In genomic region chr4:150461427-150462189, GRCm38 (mm10) we compare ENCODE assay signal across 7 mouse cellular contexts.
DNase-seq lines count a peak whose midpoint lies in the region; ATAC-seq and TF ChIP-seq lines count a peak whose summit lies in the region.

No protein-coding gene starts in this region.

- H3K4me1 ChIP-seq in limb, embryonic 12.5 days (replicated peaks), result peaks cover 30% of the 10 kb centered on the region
- peaks cover 35% of the 10 kb centered on the region for H3K4me1 ChIP-seq in limb, embryonic 10.5 days
- peaks cover 17% of the 10 kb centered on the region for H3K4me1 ChIP-seq in liver, adult 2 months (ENCODE audit: control insufficient read depth, insufficient read depth, low read length)

- H3K4me3 ChIP-seq in limb, embryonic 12.5 days (replicated peaks), result no peak overlapping the region
- no peak overlapping the region for H3K4me3 ChIP-seq in limb, embryonic 10.5 days
- no peak overlapping the region for H3K4me3 ChIP-seq in liver, adult 2 months (ENCODE audit: insufficient read depth, low read depth, low read length)

- no peak overlapping the region for H3K9ac ChIP-seq in limb, embryonic 12.5 days (replicated peaks)
- H3K9ac ChIP-seq in liver, adult 2 months (ENCODE audit: low read depth, low read length), result no peak overlapping the region

- WGBS in limb, embryonic 12.5 days, result 51% methylated on average over 6 of the region's 6 CpGs
- WGBS in limb, embryonic 10.5 days, result 58% methylated on average over 6 of the region's 6 CpGs
- WGBS in liver, adult 2 months, result 39% methylated on average over 6 of the region's 6 CpGs

- peak overlapping the region; percentile 31; the same call in 1 of the 2 replicates for H3K27ac ChIP-seq in limb, embryonic 12.5 days
- H3K27ac ChIP-seq in limb, embryonic 10.5 days, result no peak overlapping the region
- H3K27ac ChIP-seq in liver, adult 2 months (replicated peaks; ENCODE audit: insufficient read depth, low read depth, low read length), result peak overlapping the region; percentile 34; the same call in 1 of the 2 replicates

- no peak for DNase-seq in limb, embryonic 10.5 days (ENCODE audit: low spot score)
- DNase-seq in embryo, embryonic 10 days (ENCODE audit: low spot score), result peak; percentile 68
- DNase-seq in liver, adult 2 months (ENCODE audit: extremely low read depth, low read depth, low spot score), result peak; percentile 57
- peak; percentile 81 for DNase-seq in retina, embryonic 14.5 days (ENCODE audit: low spot score)
- no peak for DNase-seq in cerebellum, adult 18-20 months
- DNase-seq in T-cell, adult 2 months (ENCODE audit: low spot score), result no peak

- no peaks in the 10 kb centered on the region for H3K9me3 ChIP-seq in limb, embryonic 12.5 days
- H3K9me3 ChIP-seq in limb, embryonic 10.5 days (replicated peaks), result no peaks in the 10 kb centered on the region

- ATAC-seq in limb, embryonic 12.5 days (ENCODE audit: insufficient number of reproducible peaks, insufficient read depth, low FRiP score, low TSS enrichment, low read depth), result no peak

- H3K36me3 ChIP-seq in limb, embryonic 12.5 days, result no peaks in the 10 kb centered on the region
- H3K36me3 ChIP-seq in limb, embryonic 10.5 days, result 0 out of 2 replicates have a peak, but pooled peaks cover 5% of the 10 kb centered on the region
- no peaks in the 10 kb centered on the region for H3K36me3 ChIP-seq in liver, adult 2 months (ENCODE audit: control insufficient read depth, insufficient read depth, low read length)

- no peak for TF ChIP-seq POLR2A in liver, adult 2 months (IDR thresholded peaks at IDR 0.05; ENCODE audit: extremely low read depth, insufficient read depth, low read length)

- H3K27me3 ChIP-seq in limb, embryonic 12.5 days, result no peaks in the 10 kb centered on the region
- no peaks in the 10 kb centered on the region for H3K27me3 ChIP-seq in limb, embryonic 10.5 days (ENCODE audit: low read depth, poor library complexity, severe bottlenecking)
- H3K27me3 ChIP-seq in liver, adult 2 months (ENCODE audit: control insufficient read depth, insufficient read depth, low read length), result no peaks in the 10 kb centered on the region

- TF ChIP-seq CTCF in liver, adult 2 months (IDR thresholded peaks at IDR 0.05; ENCODE audit: low read depth, low read length), result no peak

- H3K79me2 ChIP-seq in liver, adult 2 months (ENCODE audit: control insufficient read depth, insufficient read depth, low read length), result peaks cover 21% of the 10 kb centered on the region; the same call in 1 of the 2 replicates

- no peak overlapping the region for H3K4me2 ChIP-seq in limb, embryonic 12.5 days

Comparison
In these comparisons a context has a peak if more than half of its experiments do, and no peak if none do; other contexts are left out.
1. DNase-seq: peak in embryo, embryonic 10 days (single experiment), liver, adult 2 months (single experiment) and retina, embryonic 14.5 days (single experiment); none in limb, embryonic 10.5 days (single experiment), cerebellum, adult 18-20 months (0 of 2) and T-cell, adult 2 months (single experiment).